Mouse (Mus musculus) neural tube, embryonic 11.5 days (tissue): ENCODE measurements around the gene Col28a1. TPM values are rescaled to one million over a fixed set of nuclear protein-coding genes. Genes with fewer than 3 reads are reported as not detected.

ENCODE experiments used
- ATAC-seq: fragments of 200-750 bp; cut with Nextera tagmentation; 2 replicates; pipeline ENCODE4 v1.8.0; 2017; ENCODE audit warnings: moderate number of reproducible peaks, mild to moderate bottlenecking, moderate TSS enrichment, moderate library complexity; ENCODE audit not compliant: insufficient read depth, low FRiP score, low TSS enrichment
- DNase-seq: peaks from one replicate; pipeline ENCODE4 v3.0.0-alpha.2; 2015; ENCODE audit warnings: low spot score
- H3K27ac ChIP-seq: fragments of 300-500 bp; sonication (generic); 2 replicates; pipeline ENCODE4 v1.5.1; 2014; ENCODE audit warnings: low read depth, mild to moderate bottlenecking, low read length
- H3K27me3 ChIP-seq: fragments of 300-500 bp; sonication (generic); 2 replicates; pipeline ENCODE4 v1.6.1; 2014; ENCODE audit warnings: mild to moderate bottlenecking, low read length, mixed read lengths; ENCODE audit not compliant: control insufficient read depth, insufficient read depth
- H3K36me3 ChIP-seq: fragments of 300-500 bp; sonication (generic); 2 replicates; pipeline ENCODE4 v1.6.1; 2014; ENCODE audit warnings: mild to moderate bottlenecking, low read length, moderate library complexity, mixed read lengths; ENCODE audit not compliant: control insufficient read depth, insufficient read depth
- H3K4me1 ChIP-seq: fragments of 300-500 bp; sonication (generic); 2 replicates; pipeline ENCODE4 v1.6.1; 2014; ENCODE audit warnings: low read length, mixed read lengths; ENCODE audit not compliant: control insufficient read depth, insufficient read depth
- H3K4me2 ChIP-seq: fragments of 300-500 bp; sonication (generic); 2 replicates; pipeline ENCODE4 v1.6.1; 2014; ENCODE audit warnings: low read depth, mild to moderate bottlenecking, moderate library complexity
- H3K4me3 ChIP-seq: fragments of 300-500 bp; sonication (generic); 2 replicates; pipeline ENCODE4 v1.5.1; 2014; ENCODE audit warnings: low read depth, low read length
- H3K9ac ChIP-seq: fragments of 300-500 bp; sonication (generic); 2 replicates; pipeline ENCODE4 v1.6.1; 2014; ENCODE audit warnings: mild to moderate bottlenecking, low read length
- H3K9me3 ChIP-seq: fragments of 300-500 bp; sonication (generic); 2 replicates; pipeline ENCODE4 v1.6.1; 2016; ENCODE audit warnings: low read length; ENCODE audit not compliant: control insufficient read depth
- WGBS: fragments of 180-500 bp; shearing (Covaris S2); extraction: QIAGEN DNeasy Blood & Tissue Kit; methylation state at CpG from one replicate; pipeline ENCODE4 v1.1.7; 2014; 5-methylcytosine and 5-hydroxymethylcytosine counted together
- polyA plus RNA-seq: library from polyadenylated mRNA; unstranded; fragments of >200 nt; fragmentation: Nextera tagmentation; extraction: Ambion mirVana; gene quantifications from 2 replicates; pipeline ENCODE4 v1.2.1, GENCODE M21; 2014

The Col28a1 gene
- polyA plus RNA-seq, 1 experiment from 2014 or later: 0.05 TPM

DNA sequence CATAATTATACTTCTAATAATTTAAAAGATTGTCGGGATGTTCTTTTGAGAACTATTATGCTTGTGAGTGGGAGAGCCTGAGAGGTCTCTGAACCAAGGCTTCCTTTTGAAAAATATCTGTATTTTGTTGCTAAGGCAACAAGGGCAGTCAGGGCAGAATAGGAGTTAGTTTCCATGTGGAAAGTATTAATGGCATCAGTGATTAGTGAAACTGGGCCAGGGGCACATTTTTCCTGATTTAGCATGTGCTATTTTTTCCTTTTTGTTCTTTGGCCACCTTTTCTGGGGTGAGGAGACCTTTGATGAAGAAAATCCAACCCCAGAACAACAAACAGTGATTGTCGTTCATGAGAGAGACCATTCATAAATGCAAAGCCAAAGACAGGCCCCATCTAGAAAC, 43.5 kb downstream of the Col28a1 start:
- no peaks in the 10 kb centered on the region for H3K9me3 ChIP-seq
- no peak overlapping the region for H3K9ac ChIP-seq
- no peak overlapping the region for H3K4me3 ChIP-seq
- no peaks in the 10 kb centered on the region for H3K36me3 ChIP-seq
- H3K27me3 ChIP-seq: no peaks in the 10 kb centered on the region
- H3K4me2 ChIP-seq: no peak overlapping the region
- H3K27ac ChIP-seq: no peak overlapping the region
- no peak for ATAC-seq
- 81% methylated on average over 2 of the region's 2 CpGs for WGBS
- no peaks in the 10 kb centered on the region for H3K4me1 ChIP-seq
- DNase-seq: no peak

DNA sequence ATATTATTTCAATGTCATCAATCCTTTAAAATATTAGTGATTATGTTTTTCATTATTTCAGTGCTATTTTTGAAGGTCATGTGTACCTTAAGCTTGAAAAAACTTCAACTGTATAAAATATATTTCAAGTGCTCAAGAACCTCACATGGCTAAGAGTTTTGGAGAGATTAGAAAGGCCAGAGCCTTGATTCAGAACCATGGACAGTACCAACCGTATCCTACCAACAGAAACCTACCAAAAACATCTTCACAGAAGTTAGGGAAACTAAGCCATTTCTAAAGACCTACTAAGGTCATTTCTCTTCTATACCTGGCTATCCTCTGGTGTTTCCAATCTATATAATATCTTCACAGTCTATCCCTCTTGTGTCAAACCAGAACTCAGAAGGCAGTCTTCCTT, 50.5 kb downstream of the Col28a1 start:
- H3K9me3 ChIP-seq: no peaks in the 10 kb centered on the region
- no peaks in the 10 kb centered on the region for H3K36me3 ChIP-seq
- 38% methylated on average over 1 of the region's 1 CpGs for WGBS
- H3K4me3 ChIP-seq: no peak overlapping the region
- DNase-seq: no peak
- H3K27ac ChIP-seq: no peak overlapping the region
- ATAC-seq: no peak
- no peak overlapping the region for H3K4me2 ChIP-seq
- no peaks in the 10 kb centered on the region for H3K4me1 ChIP-seq
- no peaks in the 10 kb centered on the region for H3K27me3 ChIP-seq
- no peak overlapping the region for H3K9ac ChIP-seq

DNA sequence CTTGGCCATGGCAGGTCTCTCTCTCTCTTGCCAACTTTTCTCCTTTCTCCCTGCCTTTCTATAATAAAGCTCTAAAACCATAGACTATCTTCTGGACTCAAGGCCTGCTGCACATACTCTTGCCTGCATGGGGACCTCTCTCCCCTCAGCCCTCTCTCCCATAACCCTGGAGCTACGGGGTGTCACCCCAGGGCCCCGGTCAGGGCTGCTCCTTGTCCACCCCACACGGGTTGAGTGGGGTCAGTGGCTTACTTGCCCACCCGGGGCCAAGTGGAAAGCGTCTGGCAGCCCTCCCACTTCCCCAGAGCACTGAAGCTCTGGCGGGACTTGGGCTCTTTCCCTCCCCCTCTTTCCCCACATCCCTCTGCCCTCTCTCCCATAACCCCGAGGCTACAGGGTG, 62.3 kb downstream of the Col28a1 start:
- Histone ChIP-seq H3K9me3 (no peaks in the 10 kb centered on the region), H3K36me3 (no peaks in the 10 kb centered on the region), H3K4me2 (no peak overlapping the region), H3K4me1 (0 out of 2 replicates have a peak, but pooled peaks cover 2% of the 10 kb centered on the region), H3K9ac (no peak overlapping the region), H3K4me3 (no peak overlapping the region), H3K27ac (no peak overlapping the region), H3K27me3 (no peaks in the 10 kb centered on the region)
- DNase-seq (no peak), ATAC-seq (no peak)
- WGBS: 80% methylated on average over 7 of the region's 7 CpGs

DNA sequence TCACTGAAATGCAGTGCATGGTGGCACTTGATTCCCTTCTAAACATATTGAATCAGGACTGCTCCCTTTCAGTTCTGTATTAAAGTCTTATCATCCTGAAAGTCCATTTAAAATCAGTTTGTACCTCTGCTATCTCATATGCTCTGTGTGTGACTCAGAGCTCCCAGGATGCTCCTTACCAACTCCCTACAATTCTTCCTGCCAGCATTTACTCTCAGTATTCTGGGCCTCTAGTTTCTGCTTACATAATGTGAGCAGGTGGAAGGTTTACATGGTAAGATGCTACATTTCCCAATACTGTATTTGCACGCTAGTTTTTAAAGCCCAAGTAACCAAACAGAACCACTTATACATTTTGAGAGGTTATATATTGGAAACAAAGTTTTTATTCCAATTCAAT, 64.3 kb downstream of the Col28a1 start:
- Histone ChIP-seq H3K27ac (no peak overlapping the region), H3K4me3 (no peak overlapping the region), H3K4me2 (no peak overlapping the region), H3K9ac (no peak overlapping the region), H3K27me3 (no peaks in the 10 kb centered on the region), H3K36me3 (no peaks in the 10 kb centered on the region), H3K9me3 (no peaks in the 10 kb centered on the region), H3K4me1 (0 out of 2 replicates have a peak, but pooled peaks cover 2% of the 10 kb centered on the region)
- WGBS: 87% methylated on average over 1 of the region's 1 CpGs
- DNase-seq (no peak), ATAC-seq (no peak)

DNA sequence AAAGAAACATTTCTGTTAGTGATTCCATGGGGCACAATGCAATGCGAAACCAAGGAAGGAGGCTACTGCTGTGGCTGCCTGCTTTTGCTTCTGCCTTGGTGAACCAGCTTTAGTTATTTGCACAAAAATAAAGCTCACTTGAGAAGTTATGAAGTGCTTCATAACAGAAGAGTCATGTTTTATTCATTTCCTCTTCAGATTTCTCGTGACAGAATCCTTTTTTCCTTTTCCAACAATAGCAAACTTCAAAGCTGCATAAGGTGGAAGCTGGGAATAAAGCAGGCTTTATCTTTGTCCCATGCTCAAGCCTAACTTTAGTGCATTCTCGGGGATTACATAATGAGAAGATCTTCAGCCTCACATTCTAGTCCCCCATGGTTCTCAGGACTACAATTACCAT, 65.9 kb downstream of the Col28a1 start:
- ATAC-seq (no peak), DNase-seq (no peak)
- WGBS: 62% methylated on average over 3 of the region's 3 CpGs
- no peaks in the 10 kb centered on the region for H3K9me3 ChIP-seq
- H3K27me3 ChIP-seq: no peaks in the 10 kb centered on the region
- H3K4me3 ChIP-seq: no peak overlapping the region
- 0 out of 2 replicates have a peak, but pooled peaks cover 2% of the 10 kb centered on the region for H3K4me1 ChIP-seq
- H3K36me3 ChIP-seq: no peaks in the 10 kb centered on the region
- H3K27ac ChIP-seq: no peak overlapping the region
- no peak overlapping the region for H3K4me2 ChIP-seq
- H3K9ac ChIP-seq: no peak overlapping the region

DNA sequence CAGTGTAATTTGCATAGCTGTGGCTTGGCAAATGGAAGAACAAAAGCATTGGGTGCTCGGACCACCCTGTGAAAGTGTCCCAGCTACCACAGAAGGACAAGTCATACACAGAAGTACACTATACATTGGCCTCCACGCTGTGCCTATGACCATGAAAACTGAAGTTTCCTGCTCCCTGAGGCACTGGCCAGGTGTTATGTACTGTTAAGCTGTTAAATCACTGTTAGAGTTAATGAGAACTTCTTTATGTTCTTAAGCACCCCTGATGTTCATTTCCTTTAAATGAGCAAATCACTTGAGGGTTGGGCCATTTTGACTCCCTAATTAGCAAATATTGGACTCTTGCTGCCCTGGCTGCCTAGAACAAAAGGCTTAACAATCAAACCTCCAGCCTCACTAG, 73.3 kb downstream of the Col28a1 start:
- H3K9me3 ChIP-seq: no peaks in the 10 kb centered on the region
- H3K27ac ChIP-seq: no peak overlapping the region
- DNase-seq: no peak
- ATAC-seq: no peak
- H3K4me3 ChIP-seq: no peak overlapping the region
- H3K4me1 ChIP-seq: no peaks in the 10 kb centered on the region
- H3K36me3 ChIP-seq: no peaks in the 10 kb centered on the region
- H3K9ac ChIP-seq: no peak overlapping the region
- no peaks in the 10 kb centered on the region for H3K27me3 ChIP-seq
- WGBS: 77% methylated on average over 2 of the region's 2 CpGs
- no peak overlapping the region for H3K4me2 ChIP-seq

DNA sequence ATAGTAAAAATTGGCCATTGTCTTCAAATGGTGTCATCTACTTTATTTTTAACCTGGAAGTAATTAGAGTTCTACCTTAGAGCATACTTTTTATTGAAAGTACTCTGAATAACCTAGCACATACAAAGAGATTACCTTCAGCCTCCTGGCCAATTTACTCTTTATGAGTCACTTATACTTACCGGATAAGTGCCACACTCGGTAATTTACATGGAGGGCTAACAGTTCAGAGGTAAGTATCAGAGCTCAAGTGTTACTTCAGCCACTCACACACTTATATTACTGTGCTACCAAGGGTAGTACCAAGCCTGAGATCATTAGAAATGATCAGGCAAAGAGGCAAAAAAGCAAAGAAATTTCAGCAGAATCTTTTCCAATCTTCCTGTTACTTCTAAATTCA, 73.8 kb downstream of the Col28a1 start:
- ATAC-seq (no peak), DNase-seq (no peak)
- H3K4me3 ChIP-seq: no peak overlapping the region
- H3K4me2 ChIP-seq: no peak overlapping the region
- H3K36me3 ChIP-seq: no peaks in the 10 kb centered on the region
- H3K9me3 ChIP-seq: no peaks in the 10 kb centered on the region
- H3K9ac ChIP-seq: no peak overlapping the region
- WGBS: 89% methylated on average over 2 of the region's 2 CpGs
- H3K27me3 ChIP-seq: no peaks in the 10 kb centered on the region
- H3K27ac ChIP-seq: no peak overlapping the region
- H3K4me1 ChIP-seq: no peaks in the 10 kb centered on the region

DNA sequence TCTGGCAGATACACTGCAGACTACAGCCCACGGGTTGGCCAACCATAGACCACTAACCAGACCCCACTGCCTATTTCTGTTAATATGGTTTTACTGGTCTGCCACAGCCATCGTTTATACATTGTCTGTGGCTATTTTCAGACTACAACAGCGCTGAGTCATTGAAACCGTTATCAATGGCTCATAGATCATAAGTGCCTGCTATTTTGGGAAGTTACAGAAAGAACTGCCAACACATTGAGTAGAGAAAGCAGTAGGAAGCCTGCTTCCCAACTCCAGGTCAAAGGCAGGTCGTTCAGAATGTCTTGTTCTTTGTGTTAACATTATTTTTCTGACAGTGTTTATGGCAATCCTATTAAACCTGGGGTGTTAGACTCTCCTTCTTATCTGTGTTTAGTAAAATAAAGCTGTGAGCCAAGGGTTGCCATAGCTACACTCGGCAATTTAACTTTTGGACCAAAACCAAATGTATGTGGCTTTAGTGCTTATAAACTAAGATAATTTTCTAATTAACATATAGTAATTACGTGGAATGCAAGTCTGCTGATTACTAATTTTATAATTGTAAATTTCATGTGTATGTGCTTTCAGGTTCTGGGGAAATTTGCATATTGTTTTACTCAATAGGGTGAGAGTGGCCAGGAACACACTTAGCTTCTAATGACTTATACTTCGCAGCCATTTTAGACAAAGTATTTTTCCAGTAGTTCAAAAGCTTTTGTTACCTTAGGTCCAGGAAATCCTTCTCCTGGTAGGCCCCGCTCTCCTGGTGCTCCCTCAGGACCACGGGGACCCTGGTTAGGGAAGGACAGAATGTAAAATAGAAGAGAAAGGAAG, 86.3 kb downstream of the Col28a1 start:
- Histone ChIP-seq H3K4me3 (no peak overlapping the region), H3K9ac (no peak overlapping the region), H3K27me3 (no peaks in the 10 kb centered on the region), H3K9me3 (no peaks in the 10 kb centered on the region), H3K4me2 (no peak overlapping the region), H3K36me3 (no peaks in the 10 kb centered on the region), H3K27ac (no peak overlapping the region), H3K4me1 (no peaks in the 10 kb centered on the region)
- 86% methylated on average over 10 of the region's 10 CpGs for WGBS
- no peak for ATAC-seq
- no peak for DNase-seq

DNA sequence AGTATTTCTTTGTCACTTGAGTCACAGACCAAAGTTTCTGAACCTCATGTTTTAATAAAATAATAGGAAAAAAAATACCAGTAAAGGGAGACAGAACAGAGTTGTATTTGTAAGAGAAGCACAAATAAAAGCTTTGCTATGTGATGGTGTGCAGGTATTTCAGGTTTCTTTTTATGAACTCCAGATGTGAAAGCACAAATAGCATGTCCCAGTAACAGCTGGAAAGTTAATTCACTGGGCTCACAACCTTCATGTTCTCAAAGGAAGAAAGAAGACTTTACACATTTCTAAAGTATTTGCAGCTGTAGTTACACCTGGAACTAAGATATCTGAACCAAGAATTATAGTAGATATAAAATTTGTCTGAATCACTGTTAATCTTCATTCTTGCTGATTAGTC, 91.2 kb downstream of the Col28a1 start:
- H3K36me3 ChIP-seq: no peaks in the 10 kb centered on the region
- no peaks in the 10 kb centered on the region for H3K4me1 ChIP-seq
- H3K4me3 ChIP-seq: no peak overlapping the region
- ATAC-seq (no peak), DNase-seq (no peak)
- H3K27me3 ChIP-seq: no peaks in the 10 kb centered on the region
- no peak overlapping the region for H3K4me2 ChIP-seq
- H3K9ac ChIP-seq: no peak overlapping the region
- no peaks in the 10 kb centered on the region for H3K9me3 ChIP-seq
- H3K27ac ChIP-seq: no peak overlapping the region
